Mouse (Mus musculus): ENCODE measurements around the gene Polr3h. TPM values are rescaled to one million over a fixed set of nuclear protein-coding genes. Genes with fewer than 3 reads are reported as not detected.

Polr3h gene
- polyA plus RNA-seq (2015; fragmentation: Nextera tagmentation; extraction: Ambion mirVana) = 119 and 137 TPM in 2 replicates

DNA sequence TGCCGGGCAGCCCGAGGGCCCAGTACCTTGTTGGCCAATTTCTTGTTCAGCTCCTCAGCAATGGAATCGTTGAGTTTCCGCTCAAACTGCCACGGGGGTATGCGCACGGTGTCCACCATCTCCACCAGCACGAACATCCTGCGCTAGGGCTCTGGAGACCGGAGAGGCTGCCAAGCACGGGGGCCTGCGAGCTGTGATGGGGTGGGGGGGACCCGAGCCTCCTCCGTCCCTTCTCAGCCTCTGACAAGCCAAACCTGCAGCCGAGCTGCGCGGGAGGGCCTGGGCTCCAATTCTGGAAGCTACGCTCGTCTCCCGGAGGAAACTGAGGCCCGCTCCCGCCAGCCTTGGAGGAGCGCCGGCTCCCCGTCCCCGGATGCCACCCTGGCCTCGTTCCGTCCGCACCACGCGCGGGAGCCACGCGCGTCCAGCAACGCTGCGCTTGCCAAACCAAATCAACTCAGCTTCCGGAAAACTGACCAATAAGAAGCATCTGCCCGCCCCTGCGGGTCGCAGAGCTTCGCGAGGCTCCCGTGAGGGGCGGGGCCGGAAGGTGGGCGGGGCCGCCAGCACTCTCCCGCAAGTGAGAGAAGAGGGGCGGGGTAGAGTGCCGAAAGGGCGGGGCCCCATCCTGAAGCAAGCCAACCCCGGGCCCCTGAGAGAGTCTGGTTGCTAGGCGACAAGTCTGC lies at the start of gene Polr3h:
Gene Polr3h, minus strand, starts transcription at position 481 of the 686 bp plus-strand sequence.

GRCm38 (mm10) chr15:81960171-81961077 lies 34.4 kb upstream of the Polr3h start, which contains the start of gene Pmm1:
TSS of gene Pmm1 (minus strand) at chr15:81960930.

DNA sequence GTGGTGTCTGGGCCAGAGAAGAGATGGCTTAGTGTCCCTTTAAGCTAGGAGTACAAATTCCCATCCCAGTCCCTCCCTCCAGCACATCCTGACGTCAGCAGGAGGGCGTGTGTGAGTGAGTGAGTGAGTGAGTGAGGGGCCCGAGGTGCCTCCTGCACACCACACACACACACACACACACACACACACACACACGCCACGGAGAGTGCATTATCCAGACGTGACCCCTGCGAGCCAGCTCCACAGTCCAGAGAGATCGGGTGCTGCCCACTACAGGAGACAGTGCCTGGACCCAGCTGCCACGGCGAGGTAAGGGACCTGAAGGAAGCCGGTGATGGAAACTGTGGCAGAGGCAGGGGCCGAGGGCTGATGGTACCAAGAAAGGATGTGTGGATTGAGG lies 10.6 kb upstream of the Polr3h start, which contains the start of gene Csdc2:
Gene Csdc2, plus strand, starts transcription at position 81 of the 400 bp plus-strand sequence.

DNA sequence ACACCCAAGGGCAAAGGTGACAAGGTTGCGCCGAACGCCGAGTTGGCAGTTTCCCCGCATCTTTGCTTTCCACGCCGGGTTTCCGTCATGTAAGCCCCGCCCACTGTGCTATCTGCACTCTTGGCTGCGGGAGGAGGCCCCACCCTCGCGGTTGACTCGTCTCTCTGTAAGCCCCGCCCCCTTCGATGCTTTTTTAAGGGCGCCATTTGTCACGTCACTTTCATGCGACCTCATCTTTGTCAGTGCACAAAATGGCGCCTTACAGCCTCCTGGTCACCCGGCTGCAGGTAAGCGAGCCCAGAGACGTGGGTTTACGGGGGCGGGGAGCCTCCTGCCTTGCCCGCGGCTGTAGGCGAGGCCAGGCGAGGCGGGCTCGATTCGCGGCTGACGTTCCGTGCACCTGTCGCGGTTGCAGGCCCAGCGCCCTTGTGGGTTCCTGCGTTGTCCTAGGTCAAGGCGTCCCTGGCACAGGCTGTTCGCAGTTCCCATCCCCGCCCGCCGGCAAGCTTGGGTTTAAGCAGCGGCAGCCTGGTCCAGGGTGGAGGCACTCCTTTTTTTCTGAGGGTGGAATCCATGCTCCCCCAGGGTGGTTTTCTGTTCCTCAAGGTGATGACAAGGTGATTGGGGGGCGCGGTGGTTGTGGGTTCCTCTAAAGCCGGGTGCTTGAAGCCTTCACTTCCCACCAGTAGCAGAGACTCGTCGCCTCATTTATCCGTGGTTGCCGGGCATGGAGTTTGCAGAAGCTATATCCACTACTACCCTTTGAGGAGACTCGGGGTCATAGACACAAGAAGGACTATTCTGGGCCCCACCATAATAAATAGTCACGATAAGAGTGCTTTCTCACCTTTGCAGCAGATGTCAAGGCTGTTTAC lies 53.5 kb downstream of the Polr3h start, which contains the start of gene Aco2:
Gene Aco2, plus strand, starts transcription at position 48 of the 875 bp plus-strand sequence.

GRCm38 (mm10) chr15:81871604-81872261 lies 54.3 kb downstream of the Polr3h start, which contains the start of gene Phf5a:
TSS of gene Phf5a (minus strand) at chr15:81871911.

DNA sequence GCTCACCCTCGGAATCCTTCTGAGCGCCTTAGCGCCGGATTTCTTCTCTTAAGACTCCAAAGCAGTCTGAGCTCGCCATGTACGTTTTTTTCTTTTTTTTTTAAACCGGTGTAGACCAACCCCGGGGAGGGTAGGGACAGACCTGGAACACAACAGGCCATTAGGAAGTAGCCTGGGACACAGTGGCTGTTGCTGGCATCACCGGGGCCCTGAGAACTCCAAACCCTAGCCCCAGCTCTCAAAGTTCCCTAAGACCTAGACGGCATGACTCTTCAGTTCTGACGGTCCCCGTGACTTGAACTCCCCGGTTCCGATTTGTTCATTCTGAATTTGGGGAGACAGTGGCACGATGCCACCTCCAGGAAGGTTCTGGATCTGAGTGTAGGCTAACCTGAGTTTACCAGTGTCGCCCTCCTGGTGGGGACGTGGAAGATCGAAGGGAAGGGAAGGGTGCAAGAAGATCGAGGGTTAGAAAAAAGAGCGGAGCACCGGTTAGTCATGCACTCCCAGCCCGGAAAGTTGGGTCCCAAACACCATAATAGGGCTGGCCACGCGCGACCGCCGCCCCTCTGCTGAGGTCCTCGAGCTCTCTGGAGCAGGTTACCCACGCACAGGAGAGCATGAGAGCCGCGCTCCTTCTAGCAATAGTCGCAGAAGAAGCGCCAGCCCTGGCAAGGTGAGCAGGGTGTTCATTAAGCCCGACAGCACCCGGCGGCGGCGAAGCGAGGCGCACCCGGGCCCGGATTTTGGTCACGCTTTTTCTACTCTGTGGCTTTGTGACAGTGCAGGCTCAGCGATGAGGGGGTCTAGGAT lies 67.3 kb downstream of the Polr3h start, which contains the start of gene Tob2:
Gene Tob2, minus strand, starts transcription at position 280 of the 813 bp plus-strand sequence.

Other genes with a start within 250 kb of the Polr3h start
- gene Chadl, start 229.0 kb downstream of the Polr3h start, polyA plus RNA-seq (2015; fragmentation: Nextera tagmentation; extraction: Ambion mirVana) = 49.6 and 52.2 TPM in 2 replicates
- gene Zc3h7b, start 181.2 kb downstream of the Polr3h start, polyA plus RNA-seq (2015; fragmentation: Nextera tagmentation; extraction: Ambion mirVana) = 31.6 and 43.7 TPM in 2 replicates
- 90.7 and 102 TPM in 2 replicates for gene Rangap1, start 180.7 kb downstream of the Polr3h start, polyA plus RNA-seq (2015; fragmentation: Nextera tagmentation; extraction: Ambion mirVana)
- gene Tef, start 123.8 kb downstream of the Polr3h start, polyA plus RNA-seq (2015; fragmentation: Nextera tagmentation; extraction: Ambion mirVana) = 27.3 and 28.9 TPM in 2 replicates
- gene Tob2, start 67.4 kb downstream of the Polr3h start, polyA plus RNA-seq (2015; fragmentation: Nextera tagmentation; extraction: Ambion mirVana) = 11.7 and 15.7 TPM in 2 replicates
- 98.4 and 112 TPM in 2 replicates for gene Phf5a, start 54.3 kb downstream of the Polr3h start, polyA plus RNA-seq (2015; fragmentation: Nextera tagmentation; extraction: Ambion mirVana)
- 276 and 309 TPM in 2 replicates for gene Aco2, start 53.9 kb downstream of the Polr3h start, polyA plus RNA-seq (2015; fragmentation: Nextera tagmentation; extraction: Ambion mirVana)
- 241 and 292 TPM in 2 replicates for gene Csdc2, start 10.5 kb upstream of the Polr3h start, polyA plus RNA-seq (2015; fragmentation: Nextera tagmentation; extraction: Ambion mirVana)
- gene Pmm1, start 34.7 kb upstream of the Polr3h start, polyA plus RNA-seq (2015; fragmentation: Nextera tagmentation; extraction: Ambion mirVana) = 137 and 146 TPM in 2 replicates
- gene 1700029P11Rik, start 54.3 kb upstream of the Polr3h start, polyA plus RNA-seq (2015; fragmentation: Nextera tagmentation; extraction: Ambion mirVana) = not detected in 2 replicates
- gene Xrcc6, start 61.6 kb upstream of the Polr3h start, polyA plus RNA-seq (2015; fragmentation: Nextera tagmentation; extraction: Ambion mirVana) = 30.4 and 33.7 TPM in 2 replicates
- gene Desi1, start 107.6 kb upstream of the Polr3h start, polyA plus RNA-seq (2015; fragmentation: Nextera tagmentation; extraction: Ambion mirVana) = 53.0 and 55.9 TPM in 2 replicates
- 248 and 267 TPM in 2 replicates for gene Snu13, start 121.4 kb upstream of the Polr3h start, polyA plus RNA-seq (2015; fragmentation: Nextera tagmentation; extraction: Ambion mirVana)
- not detected in 2 replicates for gene 4930407I10Rik, start 132.9 kb upstream of the Polr3h start, polyA plus RNA-seq (2015; fragmentation: Nextera tagmentation; extraction: Ambion mirVana)
- 0.09 and 0.10 TPM in 2 replicates for gene Mei1, start 143.8 kb upstream of the Polr3h start, polyA plus RNA-seq (2015; fragmentation: Nextera tagmentation; extraction: Ambion mirVana)
- gene Ccdc134, start 201.7 kb upstream of the Polr3h start, polyA plus RNA-seq (2015; fragmentation: Nextera tagmentation; extraction: Ambion mirVana) = 9.0 and 11.0 TPM in 2 replicates
- 151 and 162 TPM in 2 replicates for gene Srebf2, start 220.9 kb upstream of the Polr3h start, polyA plus RNA-seq (2015; fragmentation: Nextera tagmentation; extraction: Ambion mirVana)